Mouse (Mus musculus): ENCODE results near the gene Actrt3. TPM values are rescaled to one million over a fixed set of nuclear protein-coding genes. Genes with fewer than 3 reads are reported as not detected.
A peak's percentile ranks its signal among the peaks of the same experiment; 100 is the strongest.

Actrt3 gene
- total and polyA plus RNA-seq, 3 experiments, result 0.04 to 0.08 TPM; not detected in 1

GRCm38 (mm10) chr3:30601175-30601574 lies 1.4 kb upstream of the Actrt3 start (continued):
- TF ChIP-seq SIN3A (IDR thresholded peaks at IDR 0.05; ENCODE audit: low read length) (peak; percentile 96), USF1 (IDR thresholded peaks at IDR 0.05; ENCODE audit: low read depth, low read length) (no peak), SMC3 (IDR thresholded peaks at IDR 0.05; ENCODE audit: low read depth, low read length) (no peak), CTCF (IDR thresholded peaks at IDR 0.05 in 2 of 3, conservative IDR thresholded peaks at IDR 0.05 in 1 of 3; ENCODE audit: control insufficient read depth in 1 of 3, insufficient read depth in 1 of 3, low read depth in 2 of 3, low read length in 3 of 3, poor library complexity in 1 of 3, severe bottlenecking in 1 of 3) (no peak), UBTF (IDR thresholded peaks at IDR 0.05; ENCODE audit: borderline replicate concordance, insufficient read depth, low read depth, low read length) (no peak), RCOR1 (IDR thresholded peaks at IDR 0.05; ENCODE audit: low read depth, low read length) (peak; percentile 27; the same call in 1 of the 2 replicates), ZNF384 (IDR thresholded peaks at IDR 0.05; ENCODE audit: low read depth, low read length) (no peak), MAZ (IDR thresholded peaks at IDR 0.05; ENCODE audit: low read depth, low read length) (no peak), POLR2AphosphoS2 (IDR thresholded peaks at IDR 0.05; ENCODE audit: low read length) (no peak), ZKSCAN1 (IDR thresholded peaks at IDR 0.05; ENCODE audit: low read depth, low read length) (no peak), RAD21 (IDR thresholded peaks at IDR 0.05; ENCODE audit: low read depth, low read length) (no peak), CHD1 (IDR thresholded peaks at IDR 0.05; ENCODE audit: low read depth, low read length) (no peak), NELFE (IDR thresholded peaks at IDR 0.05; ENCODE audit: low read depth, low read length) (no peak), ETS1 (IDR thresholded peaks at IDR 0.05; ENCODE audit: low read depth, low read length) (peak; percentile 97), GABPA (IDR thresholded peaks at IDR 0.05; ENCODE audit: low read depth, low read length) (no peak), MYC (IDR thresholded peaks at IDR 0.05; ENCODE audit: low read depth, low read length) (peak; percentile 63)

GRCm38 (mm10) chr3:30600717-30601116 lies 978 bp upstream of the Actrt3 start:
- Histone ChIP-seq H3K27me3 (ENCODE audit: control insufficient read depth in 1 of 2, insufficient read depth in 2 of 2, low read length in 2 of 2) (no peaks in the 10 kb centered on the region), H3K27ac (ENCODE audit: control insufficient read depth, low read depth, low read length) (peak overlapping the region; percentile 85), H3K9me3 (replicated peaks; ENCODE audit: insufficient read depth, low read length) (no peaks in the 10 kb centered on the region), H3K79me2 (ENCODE audit: control insufficient read depth, insufficient read depth, low read length, poor library complexity) (peaks cover 13% of the 10 kb centered on the region), H3K36me3 (ENCODE audit: control insufficient read depth in 1 of 2, insufficient read depth in 2 of 2, low read length in 2 of 2) (peaks cover 1 to 11% of the 10 kb centered on the region in 2 experiments; a peak in 3 of 4 replicates), H3K9ac (ENCODE audit: control insufficient read depth, low read depth, low read length, poor library complexity, severe bottlenecking) (peak overlapping the region; percentile 79), H3K4me1 (ENCODE audit: control insufficient read depth in 1 of 2, insufficient read depth in 2 of 2, low read length in 2 of 2) (peaks cover 2 to 11% of the 10 kb centered on the region in 2 experiments; a peak in 3 of 4 replicates), H3K4me3 (ENCODE audit: control insufficient read depth in 1 of 2, insufficient read depth in 1 of 2, low read depth in 2 of 2, low read length in 2 of 2) (peak overlapping the region; percentile 47 to 95)
- DNase-seq (ENCODE audit: low read depth, low spot score), result peak; percentile 76
- TF ChIP-seq CHD2 (IDR thresholded peaks at IDR 0.05; ENCODE audit: low read length) (no peak), ELF1 (IDR thresholded peaks at IDR 0.05; ENCODE audit: low read depth, low read length) (no peak), UBTF (IDR thresholded peaks at IDR 0.05; ENCODE audit: borderline replicate concordance, insufficient read depth, low read depth, low read length) (0 out of 2 replicates have a peak, but pooled peaks have one; percentile 2), MXI1 (IDR thresholded peaks at IDR 0.05; ENCODE audit: low read depth, low read length) (peak; percentile 87), RAD21 (IDR thresholded peaks at IDR 0.05; ENCODE audit: low read depth, low read length) (no peak), POLR2A (IDR thresholded peaks at IDR 0.05; ENCODE audit: control insufficient read depth in 1 of 2, insufficient read depth in 1 of 2, low read depth in 1 of 2, low read length in 2 of 2, poor library complexity in 1 of 2) (no peak), BHLHE40 (IDR thresholded peaks at IDR 0.05; ENCODE audit: borderline replicate concordance, low read depth, low read length) (peak; percentile 31; the same call in 1 of the 2 replicates), CHD1 (IDR thresholded peaks at IDR 0.05; ENCODE audit: low read depth, low read length) (no peak), CTCF (IDR thresholded peaks at IDR 0.05 in 2 of 3, conservative IDR thresholded peaks at IDR 0.05 in 1 of 3; ENCODE audit: control insufficient read depth in 1 of 3, insufficient read depth in 1 of 3, low read depth in 2 of 3, low read length in 3 of 3, poor library complexity in 1 of 3, severe bottlenecking in 1 of 3) (no peak), ETS1 (IDR thresholded peaks at IDR 0.05; ENCODE audit: low read depth, low read length) (no peak), E2F4 (IDR thresholded peaks at IDR 0.05; ENCODE audit: borderline replicate concordance, low read depth, low read length) (peak; percentile 64; the same call in 1 of the 2 replicates), MAX (IDR thresholded peaks at IDR 0.05; ENCODE audit: low read length) (peak; percentile 91), TBP (IDR thresholded peaks at IDR 0.05; ENCODE audit: low read depth, low read length) (no peak), ZNF384 (IDR thresholded peaks at IDR 0.05; ENCODE audit: low read depth, low read length) (0 out of 2 replicates have a peak, but pooled peaks have one; percentile 28), MYC (IDR thresholded peaks at IDR 0.05; ENCODE audit: low read depth, low read length) (peak; percentile 74; the same call in 1 of the 2 replicates)
